Mouse (Mus musculus): ENCODE measurements around the gene Chd9. TPM values are rescaled to one million over a fixed set of nuclear protein-coding genes. Genes with fewer than 3 reads are reported as not detected.

Chd9 gene
- polyA plus RNA-seq, 1 experiment from 2014 or later = 117 TPM

GRCm38 (mm10) chr8:90856952-90857351 is 28.8 kb downstream of the Chd9 start:
- ATAC-seq (replicated peaks; ENCODE audit: low FRiP score, low read depth) (no peak), DNase-seq (ENCODE audit: low spot score) (no peak)
- Histone ChIP-seq H3K36me3 (ENCODE audit: insufficient read depth, low read length) (no peaks in the 10 kb centered on the region), H3K27me3 (ENCODE audit: insufficient read depth, low read length) (no peaks in the 10 kb centered on the region), H3K27ac (no peak overlapping the region), H3K9ac (ENCODE audit: low read depth, low read length) (no peak overlapping the region), H3K4me2 (ENCODE audit: low read length) (no peak overlapping the region), H3K4me3 (replicated peaks; ENCODE audit: low read depth, low read length) (no peak overlapping the region), H3K9me3 (replicated peaks; ENCODE audit: low read length) (no peaks in the 10 kb centered on the region), H3K4me1 (replicated peaks; ENCODE audit: insufficient read depth, low read length) (peaks cover 17% of the 10 kb centered on the region)
- 58% methylated on average over 1 of the region's 1 CpGs for WGBS
- no peak for TF ChIP-seq CTCF (IDR thresholded peaks at IDR 0.05; ENCODE audit: low read depth)

- no peak overlapping the region for H3K27ac ChIP-seq
- no peak for TF ChIP-seq CTCF (IDR thresholded peaks at IDR 0.05; ENCODE audit: low read depth)
- H3K9ac ChIP-seq (ENCODE audit: low read depth, low read length) = no peak overlapping the region
- H3K36me3 ChIP-seq (ENCODE audit: insufficient read depth, low read length) = no peaks in the 10 kb centered on the region
- ATAC-seq (replicated peaks; ENCODE audit: low FRiP score, low read depth) (no peak), DNase-seq (ENCODE audit: low spot score) (no peak)
- 93% methylated on average over 2 of the region's 2 CpGs for WGBS
- H3K4me3 ChIP-seq (replicated peaks; ENCODE audit: low read depth, low read length) = no peak overlapping the region
- H3K4me2 ChIP-seq (ENCODE audit: low read length) = no peak overlapping the region
- H3K9me3 ChIP-seq (replicated peaks; ENCODE audit: low read length) = no peaks in the 10 kb centered on the region
- H3K4me1 ChIP-seq (replicated peaks; ENCODE audit: insufficient read depth, low read length) = peaks cover 20% of the 10 kb centered on the region
- no peaks in the 10 kb centered on the region for H3K27me3 ChIP-seq (ENCODE audit: insufficient read depth, low read length)
Measured at GRCm38 (mm10) chr8:90858071-90858470, 29.9 kb downstream of the Chd9 start.

GRCm38 (mm10) chr8:90861266-90861944 is 33.3 kb downstream of the Chd9 start:
- Histone ChIP-seq H3K4me3 (replicated peaks; ENCODE audit: low read depth, low read length) (no peak overlapping the region), H3K9me3 (replicated peaks; ENCODE audit: low read length) (no peaks in the 10 kb centered on the region), H3K4me2 (ENCODE audit: low read length) (no peak overlapping the region), H3K9ac (ENCODE audit: low read depth, low read length) (no peak overlapping the region), H3K4me1 (replicated peaks; ENCODE audit: insufficient read depth, low read length) (peaks cover 11% of the 10 kb centered on the region; the same call in 1 of the 2 replicates), H3K27me3 (ENCODE audit: insufficient read depth, low read length) (no peaks in the 10 kb centered on the region), H3K27ac (peak overlapping the region; percentile 47; the same call in 1 of the 2 replicates), H3K36me3 (ENCODE audit: insufficient read depth, low read length) (no peaks in the 10 kb centered on the region)
- WGBS = 16% methylated on average over 9 of the region's 9 CpGs
- ATAC-seq (replicated peaks; ENCODE audit: low FRiP score, low read depth) (peak; percentile 29; the same call in 1 of the 2 replicates), DNase-seq (ENCODE audit: low spot score) (peak; percentile 16)
- TF ChIP-seq CTCF (IDR thresholded peaks at IDR 0.05; ENCODE audit: low read depth) = no peak

DNA sequence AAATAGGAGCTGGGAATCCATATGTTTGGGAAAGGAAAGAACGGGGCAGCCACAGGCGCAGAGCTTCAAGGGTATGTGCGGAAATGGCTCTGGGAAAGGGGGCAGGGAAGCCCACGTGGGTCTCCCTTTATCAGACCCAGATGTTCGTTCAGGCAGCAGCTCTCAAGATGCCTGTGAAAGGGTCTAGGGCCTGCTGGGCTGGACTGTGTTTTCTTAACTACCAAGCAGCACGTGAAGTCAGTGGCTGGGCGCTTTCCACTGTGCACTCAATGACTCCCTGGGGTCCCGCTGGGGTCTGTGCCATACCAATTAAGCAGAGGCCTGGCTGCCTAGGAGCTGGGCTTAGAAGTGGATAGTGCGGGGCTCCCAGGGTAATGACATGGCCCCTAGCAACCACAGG is 33.9 kb downstream of the Chd9 start:
- H3K27me3 ChIP-seq (ENCODE audit: insufficient read depth, low read length) = no peaks in the 10 kb centered on the region
- ATAC-seq (replicated peaks; ENCODE audit: low FRiP score, low read depth) (no peak; the same call in 1 of the 2 replicates), DNase-seq (ENCODE audit: low spot score) (peak; percentile 85)
- no peak overlapping the region for H3K4me3 ChIP-seq (replicated peaks; ENCODE audit: low read depth, low read length)
- no peak overlapping the region for H3K4me2 ChIP-seq (ENCODE audit: low read length)
- TF ChIP-seq CTCF (IDR thresholded peaks at IDR 0.05; ENCODE audit: low read depth) = no peak
- H3K9me3 ChIP-seq (replicated peaks; ENCODE audit: low read length) = no peaks in the 10 kb centered on the region
- peaks cover 11% of the 10 kb centered on the region; the same call in 1 of the 2 replicates for H3K4me1 ChIP-seq (replicated peaks; ENCODE audit: insufficient read depth, low read length)
- no peaks in the 10 kb centered on the region for H3K36me3 ChIP-seq (ENCODE audit: insufficient read depth, low read length)
- peak overlapping the region; percentile 47 for H3K27ac ChIP-seq
- no peak overlapping the region for H3K9ac ChIP-seq (ENCODE audit: low read depth, low read length)
- 20% methylated on average over 9 of the region's 9 CpGs for WGBS

GRCm38 (mm10) chr8:90867061-90867460 is 38.9 kb downstream of the Chd9 start:
- ATAC-seq (replicated peaks; ENCODE audit: low FRiP score, low read depth) (no peak), DNase-seq (ENCODE audit: low spot score) (no peak)
- Histone ChIP-seq H3K4me3 (replicated peaks; ENCODE audit: low read depth, low read length) (no peak overlapping the region), H3K9me3 (replicated peaks; ENCODE audit: low read length) (no peaks in the 10 kb centered on the region), H3K27me3 (ENCODE audit: insufficient read depth, low read length) (no peaks in the 10 kb centered on the region), H3K27ac (no peak overlapping the region), H3K4me2 (ENCODE audit: low read length) (no peak overlapping the region), H3K9ac (ENCODE audit: low read depth, low read length) (no peak overlapping the region), H3K36me3 (ENCODE audit: insufficient read depth, low read length) (no peaks in the 10 kb centered on the region), H3K4me1 (replicated peaks; ENCODE audit: insufficient read depth, low read length) (peaks cover 20% of the 10 kb centered on the region)
- no peak for TF ChIP-seq CTCF (IDR thresholded peaks at IDR 0.05; ENCODE audit: low read depth)
- 96% methylated on average over 2 of the region's 2 CpGs for WGBS

DNA sequence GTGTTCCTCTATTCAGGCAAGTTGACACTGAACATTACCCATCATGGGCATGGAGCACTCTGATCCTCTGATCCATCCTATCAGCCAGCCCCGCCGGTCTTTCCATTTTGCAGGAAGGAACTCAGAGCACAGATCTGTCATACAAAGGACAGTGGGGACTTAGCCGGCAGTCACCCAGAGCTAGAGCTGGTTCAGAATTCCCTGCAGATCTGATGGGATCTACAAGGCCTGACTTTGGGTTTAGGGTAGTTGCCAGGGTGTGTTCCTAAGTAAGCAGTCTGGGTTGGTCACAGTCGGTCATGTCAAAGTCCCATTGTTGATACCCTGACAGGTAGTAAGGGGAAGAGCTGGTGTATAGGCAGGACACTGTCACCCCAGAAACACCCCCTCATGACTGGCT is 39.8 kb downstream of the Chd9 start:
- Histone ChIP-seq H3K36me3 (ENCODE audit: insufficient read depth, low read length) (no peaks in the 10 kb centered on the region), H3K4me1 (replicated peaks; ENCODE audit: insufficient read depth, low read length) (peaks cover 17% of the 10 kb centered on the region; the same call in 1 of the 2 replicates), H3K9ac (ENCODE audit: low read depth, low read length) (no peak overlapping the region), H3K27me3 (ENCODE audit: insufficient read depth, low read length) (no peaks in the 10 kb centered on the region), H3K27ac (no peak overlapping the region), H3K4me3 (replicated peaks; ENCODE audit: low read depth, low read length) (no peak overlapping the region), H3K4me2 (ENCODE audit: low read length) (no peak overlapping the region), H3K9me3 (replicated peaks; ENCODE audit: low read length) (no peaks in the 10 kb centered on the region)
- no peak for TF ChIP-seq CTCF (IDR thresholded peaks at IDR 0.05; ENCODE audit: low read depth)
- no peak for ATAC-seq (replicated peaks; ENCODE audit: low FRiP score, low read depth)
- 92% methylated on average over 4 of the region's 4 CpGs for WGBS
- no peak for DNase-seq (ENCODE audit: low spot score)

Data from kidney, postnatal 0 days (tissue).